Mouse (Mus musculus) frontal cortex, adult 2 months (tissue): ENCODE measurements around the gene Endog. TPM values are rescaled to one million over a fixed set of nuclear protein-coding genes. Genes with fewer than 3 reads are reported as not detected.

Experiments
- DNase-seq, 2 experiments: peaks; one replicate each; pipeline ENCODE4 v3.0.0; 2022; ENCODE audit warnings: low spot score in 1 of 2; ENCODE audit errors: extremely low spot score in 1 of 2
- polyA plus RNA-seq: library from polyadenylated mRNA; depleted of rRNA; stranded (reverse); fragments of >200 nt; gene quantifications from 2 replicates; pipeline ENCODE4 v1.2.3, GENCODE M21; 2012; rRNA removed

Gene Endog
- polyA plus RNA-seq, 1 experiment = 31.9 TPM

- DNase-seq = no peak
Observed at GRCm38 (mm10) chr2:30207401-30207800, 36.1 kb downstream of the Endog start.

GRCm38 (mm10) chr2:30207886-30208285 is 36.6 kb downstream of the Endog start:
- DNase-seq = no peak

- no peak for DNase-seq
Observed at GRCm38 (mm10) chr2:30211408-30212168, 40.3 kb downstream of the Endog start.

GRCm38 (mm10) chr2:30212169-30212545 is 40.9 kb downstream of the Endog start:
- no peak for DNase-seq

GRCm38 (mm10) chr2:30212951-30213350 is 41.7 kb downstream of the Endog start:
- no peak for DNase-seq

GRCm38 (mm10) chr2:30214745-30215144 is 43.5 kb downstream of the Endog start:
- DNase-seq = no peak

GRCm38 (mm10) chr2:30215493-30215892 is 44.2 kb downstream of the Endog start:
- DNase-seq = no peak

- no peak for DNase-seq
Observed at GRCm38 (mm10) chr2:30216293-30216692, 45.0 kb downstream of the Endog start.

Other genes with a start within 250 kb of the Endog start
- 50.4 and 60.2 TPM in 2 replicates for gene Gle1, start 236.1 kb upstream of the Endog start, polyA plus RNA-seq
- 610 and 785 TPM in 2 replicates for gene Sptan1, start 205.9 kb upstream of the Endog start, polyA plus RNA-seq
- gene Wdr34, start 122.6 kb upstream of the Endog start, polyA plus RNA-seq = 52.7 and 54.8 TPM in 2 replicates
- 226 and 229 TPM in 2 replicates for gene Set, start 114.1 kb upstream of the Endog start, polyA plus RNA-seq
- 2.0 and 2.7 TPM in 2 replicates for gene Pkn3, start 93.8 kb upstream of the Endog start, polyA plus RNA-seq
- 20.8 and 21.4 TPM in 2 replicates for gene Zdhhc12, start 77.8 kb upstream of the Endog start, polyA plus RNA-seq
- 146 and 169 TPM in 2 replicates for gene Zer1, start 46.9 kb upstream of the Endog start, polyA plus RNA-seq
- gene Tbc1d13, start 37.7 kb upstream of the Endog start, polyA plus RNA-seq = 44.3 and 45.3 TPM in 2 replicates
- 55.7 and 56.5 TPM in 2 replicates for gene Spout1, start 7.0 kb downstream of the Endog start, polyA plus RNA-seq
- gene Kyat1, start 34.4 kb downstream of the Endog start, polyA plus RNA-seq = 26.8 and 29.8 TPM in 2 replicates
- 35.1 and 35.7 TPM in 2 replicates for gene Lrrc8a, start 66.2 kb downstream of the Endog start, polyA plus RNA-seq
- gene Gm28035, start 69.1 kb downstream of the Endog start, polyA plus RNA-seq = 22.6 and 24.8 TPM in 2 replicates
- gene Phyhd1, start 94.7 kb downstream of the Endog start, polyA plus RNA-seq = 33.8 and 34.0 TPM in 2 replicates
- gene Gm28038, start 109.5 kb downstream of the Endog start, polyA plus RNA-seq = not detected in 2 replicates
- gene Dolk, start 114.8 kb downstream of the Endog start, polyA plus RNA-seq = 14.3 and 16.3 TPM in 2 replicates
- 18.3 and 19.4 TPM in 2 replicates for gene Nup188, start 114.9 kb downstream of the Endog start, polyA plus RNA-seq
- gene Sh3glb2, start 187.8 kb downstream of the Endog start, polyA plus RNA-seq = 569 and 584 TPM in 2 replicates
- 80.9 and 86.8 TPM in 2 replicates for gene Miga2, start 192.7 kb downstream of the Endog start, polyA plus RNA-seq
- gene Dolpp1, start 220.8 kb downstream of the Endog start, polyA plus RNA-seq = 40.2 and 45.8 TPM in 2 replicates
- 46.7 and 53.1 TPM in 2 replicates for gene Crat, start 244.3 kb downstream of the Endog start, polyA plus RNA-seq
- 155 and 161 TPM in 2 replicates for gene Ptpa, start 244.5 kb downstream of the Endog start, polyA plus RNA-seq